Mouse (Mus musculus): ENCODE results near the gene Ubash3a.

Gene Ubash3a

GRCm38 (mm10) chr17:31207771-31208334 is at the start of gene Ubash3a:
TSS of gene Ubash3a (plus strand) at chr17:31207873.
- DNase-seq (ENCODE audit: low spot score) = no peak

- no peak for DNase-seq (ENCODE audit: low spot score)
Observed at GRCm38 (mm10) chr17:31157921-31158320, 49.8 kb upstream of the Ubash3a start.

GRCm38 (mm10) chr17:31160291-31160690 is 47.4 kb upstream of the Ubash3a start:
- DNase-seq (ENCODE audit: low spot score) = no peak

GRCm38 (mm10) chr17:31162607-31163006 is 45.1 kb upstream of the Ubash3a start:
- DNase-seq (ENCODE audit: low spot score) = no peak

GRCm38 (mm10) chr17:31163821-31164220 is 43.9 kb upstream of the Ubash3a start:
- DNase-seq (ENCODE audit: low spot score) = no peak

- DNase-seq (ENCODE audit: low spot score) = no peak
Observed at GRCm38 (mm10) chr17:31165127-31165526, 42.5 kb upstream of the Ubash3a start, which contains the start of gene Tff1. TSS of gene Tff1 (minus strand) at chr17:31165277.

GRCm38 (mm10) chr17:31169796-31170195 is 37.9 kb upstream of the Ubash3a start:
- DNase-seq (ENCODE audit: low spot score) = no peak

- no peak for DNase-seq (ENCODE audit: low spot score)
Observed at GRCm38 (mm10) chr17:31176321-31176720, 31.4 kb upstream of the Ubash3a start.

- no peak for DNase-seq (ENCODE audit: low spot score)
Observed at GRCm38 (mm10) chr17:31181490-31181889, 26.2 kb upstream of the Ubash3a start.

- no peak for DNase-seq (ENCODE audit: low spot score)
Observed at GRCm38 (mm10) chr17:31183180-31183974, 24.3 kb upstream of the Ubash3a start.

GRCm38 (mm10) chr17:31184269-31184990 is 23.2 kb upstream of the Ubash3a start:
- no peak for DNase-seq (ENCODE audit: low spot score)

GRCm38 (mm10) chr17:31187370-31187769 is 20.3 kb upstream of the Ubash3a start:
- peak; percentile 74 for DNase-seq (ENCODE audit: low spot score)

GRCm38 (mm10) chr17:31191825-31192224 is 15.8 kb upstream of the Ubash3a start:
- no peak for DNase-seq (ENCODE audit: low spot score)

- no peak for DNase-seq (ENCODE audit: low spot score)
Observed at GRCm38 (mm10) chr17:31192663-31193062, 15.0 kb upstream of the Ubash3a start.

- DNase-seq (ENCODE audit: low spot score) = no peak
Observed at GRCm38 (mm10) chr17:31193360-31193759, 14.3 kb upstream of the Ubash3a start.

GRCm38 (mm10) chr17:31195207-31195606 is 12.5 kb upstream of the Ubash3a start:
- no peak for DNase-seq (ENCODE audit: low spot score)

- DNase-seq (ENCODE audit: low spot score) = no peak
Observed at GRCm38 (mm10) chr17:31196283-31196682, 11.4 kb upstream of the Ubash3a start.

- no peak for DNase-seq (ENCODE audit: low spot score)
Observed at GRCm38 (mm10) chr17:31198877-31199276, 8.8 kb upstream of the Ubash3a start, which contains the start of gene Tmprss3. TSS of gene Tmprss3 (minus strand) at chr17:31198977.

- DNase-seq (ENCODE audit: low spot score) = no peak
Observed at GRCm38 (mm10) chr17:31208654-31209053, 981 bp downstream of the Ubash3a start.

- no peak for DNase-seq (ENCODE audit: low spot score)
Observed at GRCm38 (mm10) chr17:31209376-31209930, 1.8 kb downstream of the Ubash3a start.

- DNase-seq (ENCODE audit: low spot score) = no peak
Observed at GRCm38 (mm10) chr17:31210299-31210698, 2.6 kb downstream of the Ubash3a start.

- DNase-seq (ENCODE audit: low spot score) = no peak
Observed at GRCm38 (mm10) chr17:31211881-31212280, 4.2 kb downstream of the Ubash3a start.

Measured in adipocyte (in vitro differentiated cells).